Comparison of ENCODE assay signal across 9 mouse cellular contexts in the genomic region with DNA sequence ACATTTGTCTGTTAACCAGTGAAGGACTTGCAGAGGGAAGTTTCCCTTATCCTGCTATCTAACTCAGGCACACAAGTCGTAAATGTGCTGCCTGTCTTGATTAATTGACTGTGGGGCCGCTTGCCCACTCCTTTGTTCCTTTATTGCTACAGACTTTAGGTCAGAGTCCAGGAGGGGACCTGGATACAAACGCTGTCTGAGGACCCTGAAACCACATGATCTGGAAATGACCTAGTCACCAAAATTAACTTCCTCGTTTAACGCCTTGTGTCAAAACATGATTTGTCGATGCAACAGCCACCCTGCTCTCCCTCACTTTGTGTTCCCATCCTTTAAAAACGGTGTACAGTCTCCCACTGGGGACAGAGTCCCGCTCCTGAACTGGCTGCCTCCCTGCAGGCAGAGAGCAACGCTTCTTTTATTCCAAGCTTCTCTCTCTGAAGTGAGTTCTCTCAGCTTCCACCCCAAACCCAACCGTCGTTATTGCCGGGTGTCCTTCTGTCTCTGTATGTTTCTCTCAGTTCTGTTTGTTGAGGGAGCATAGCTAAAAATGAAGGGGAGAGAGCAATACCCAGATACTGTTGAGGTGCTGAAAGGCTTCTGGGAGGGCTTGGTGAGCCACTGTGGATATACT. TPM values are rescaled to one million over a fixed set of nuclear protein-coding genes. Genes with fewer than 3 reads are reported as not detected.
DNase-seq lines count a peak whose midpoint lies in the region; ATAC-seq lines count a peak whose summit lies in the region.
"Had no signal": no experiment of that assay in that cellular context is flagged by ENCODE, and none has a peak within 500 bp of the region (broad histone marks: within the 10 kb centered on the region; RNA-seq: fewer than 3 reads in every experiment).

No protein-coding gene starts in this region.

- no peaks in the 10 kb centered on the region for H3K9me3 ChIP-seq in limb, embryonic 10.5 days (replicated peaks)
- H3K9me3 ChIP-seq in midbrain, embryonic 10.5 days (replicated peaks), result peaks cover 9% of the 10 kb centered on the region; the same call in 1 of the 2 replicates

- peaks cover 6% of the 10 kb centered on the region; the same call in 1 of the 2 replicates for H3K27me3 ChIP-seq in limb, embryonic 10.5 days (ENCODE audit: low read depth, poor library complexity, severe bottlenecking)
- H3K27me3 ChIP-seq in midbrain, embryonic 10.5 days (ENCODE audit: low read depth, poor library complexity, severe bottlenecking), result no peaks in the 10 kb centered on the region

- peak; percentile 14 for DNase-seq in kidney, adult 11 months
- no peak for DNase-seq in kidney, adult 9 months
- peak; percentile 57 for DNase-seq in c-Kit-positive CD71-positive TER-119-positive erythroid progenitor cells, embryonic 14.5 days (ENCODE audit: low spot score)
- peak; percentile 63 for DNase-seq in limb, embryonic 10.5 days (ENCODE audit: low spot score)
- DNase-seq in cerebellum, adult 11-12 months, result no peak
- no peak for DNase-seq in midbrain, embryonic 10.5 days (ENCODE audit: low spot score)
- DNase-seq in layer of hippocampus, adult 18-20 months (ENCODE audit: low spot score in 2 of 2), result no peak

- H3K36me3 ChIP-seq in limb, embryonic 10.5 days, result no peaks in the 10 kb centered on the region
- no peaks in the 10 kb centered on the region for H3K36me3 ChIP-seq in midbrain, embryonic 10.5 days

- peaks cover 26% of the 10 kb centered on the region for H3K4me1 ChIP-seq in limb, embryonic 10.5 days
- H3K4me1 ChIP-seq in midbrain, embryonic 10.5 days, result no peaks in the 10 kb centered on the region

- peak overlapping the region; percentile 70 for H3K27ac ChIP-seq in limb, embryonic 10.5 days
- no peak overlapping the region for H3K27ac ChIP-seq in midbrain, embryonic 10.5 days (replicated peaks)
- H3K27ac ChIP-seq: heart, embryonic 10.5 days had no signal

- ATAC-seq in monocyte, adult 5-6 weeks (replicated peaks; ENCODE audit: insufficient number of reproducible peaks, low FRiP score, low TSS enrichment, poor library complexity, severe bottlenecking), result 0 out of 2 replicates have a peak, but pooled peaks have one; percentile 29

- H3K4me3 ChIP-seq in limb, embryonic 10.5 days, result peak overlapping the region; percentile 20
- no peak overlapping the region for H3K4me3 ChIP-seq in midbrain, embryonic 10.5 days
- H3K4me3 ChIP-seq: heart, embryonic 10.5 days had no signal

- 16% methylated on average over 12 of the region's 12 CpGs for WGBS in limb, embryonic 10.5 days
- WGBS in midbrain, embryonic 10.5 days, result 72% methylated on average over 12 of the region's 12 CpGs

RNA-seq across cellular contexts. Expression of a gene that starts 13.1 kb away (rescaled TPM):
- 28.9 and 31.0 TPM in 2 replicates for polyA plus RNA-seq in limb, embryonic 10.5 days (2016; fragmentation: Nextera tagmentation; extraction: Ambion mirVana)
- total RNA-seq in monocyte, adult 5-6 weeks (2017), result 205 to 285 TPM (median 241 TPM) in 3 replicates
- polyA plus RNA-seq in midbrain, embryonic 10.5 days (2016; fragmentation: Nextera tagmentation; extraction: Ambion mirVana), result 29.5 and 31.6 TPM in 2 replicates
- 10 to 100 TPM; 30.9 to 37.9 TPM for total RNA-seq in layer of hippocampus, adult 18-20 months (2021)

Comparison
In these comparisons a context has a peak if more than half of its experiments do, and no peak if none do; other contexts are left out.
1. DNase-seq: peak in kidney, adult 11 months (single experiment), c-Kit-positive CD71-positive TER-119-positive erythroid progenitor cells, embryonic 14.5 days (single experiment) and limb, embryonic 10.5 days (single experiment); none in kidney, adult 9 months (single experiment), cerebellum, adult 11-12 months (single experiment), midbrain, embryonic 10.5 days (single experiment) and layer of hippocampus, adult 18-20 months (0 of 2).